Mouse (Mus musculus) cortical plate, adult 2 months (tissue): ENCODE measurements at regions not wholly inside any gene's neighbourhood (a gene's known extent, or its start where the extent isn't known, plus 50 kb on each side); places are given as distances from the start of the nearest gene placed in this dataset.

ENCODE experiments used
- CTCF ChIP-seq: fragments of 200-500 bp; IDR thresholded peaks from 2 replicates; pipeline ENCODE4 v1.5.1; 2011; ENCODE audit warnings: mild to moderate bottlenecking, control low read depth, low read length; ENCODE audit not compliant: insufficient read depth; ENCODE audit errors: extremely low read depth
- POLR2A ChIP-seq: fragments of 200-500 bp; IDR thresholded peaks from 2 replicates; pipeline ENCODE4 v1.6.1; 2011; ENCODE audit warnings: mild to moderate bottlenecking, low read length, control low read depth; ENCODE audit not compliant: insufficient read depth; ENCODE audit errors: extremely low read depth

DNA sequence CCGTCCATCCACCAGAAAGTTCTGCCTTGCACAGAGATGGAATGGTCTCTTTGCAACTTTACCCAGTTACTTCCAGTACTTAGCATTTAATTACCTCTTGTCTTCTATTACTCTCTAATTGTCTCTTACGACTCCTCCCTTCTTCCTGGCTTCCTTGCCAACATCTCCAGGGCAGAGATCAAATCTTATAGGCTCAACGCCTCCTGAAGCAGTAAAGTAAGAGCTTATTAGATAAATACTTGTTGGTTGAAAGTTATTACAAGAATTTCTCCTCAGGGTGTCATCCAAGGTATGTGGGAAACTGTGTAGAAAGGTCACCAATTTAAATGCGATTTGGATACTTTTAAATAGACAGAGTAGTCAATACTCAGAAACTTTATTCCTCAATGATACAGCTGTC is 528.8 kb downstream of the 1810013L24Rik start:
- TF ChIP-seq CTCF = no peak
- TF ChIP-seq POLR2A = no peak
